Mouse (Mus musculus): Measurements from ENCODE around the gene Sept5. TPM values are rescaled to one million over a fixed set of nuclear protein-coding genes. Genes with fewer than 3 reads are reported as not detected.

The Sept5 gene
- polyA plus RNA-seq, 1 experiment from 2014 or later = 105 TPM

DNA sequence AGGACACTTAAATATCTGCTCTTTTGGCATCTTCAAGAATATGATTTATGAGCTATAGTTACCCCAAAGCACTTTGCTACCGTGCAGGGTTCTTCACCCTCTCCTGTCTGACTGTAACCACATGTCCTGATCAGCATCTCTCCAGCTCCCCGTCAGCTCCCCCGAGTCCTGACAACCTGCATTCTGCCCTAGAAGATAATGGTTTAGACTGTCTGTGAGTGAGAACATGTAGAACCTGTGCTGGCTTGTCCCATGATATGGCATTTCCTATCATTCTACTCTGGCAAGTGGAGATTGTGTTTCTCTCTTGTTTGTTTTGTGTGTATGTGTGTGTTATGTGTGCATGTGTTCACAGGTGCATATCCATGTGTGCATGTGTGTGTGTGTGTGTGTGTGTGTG is 31.7 kb downstream of the Sept5 start:
- no peak overlapping the region for H3K4me3 ChIP-seq
- H3K27me3 ChIP-seq = peaks cover 29% of the 10 kb centered on the region
- H3K9me3 ChIP-seq (replicated peaks) = no peaks in the 10 kb centered on the region
- no peaks in the 10 kb centered on the region for H3K4me1 ChIP-seq
- ATAC-seq (ENCODE audit: low FRiP score) = no peak
- H3K36me3 ChIP-seq = no peaks in the 10 kb centered on the region
- WGBS = 79% methylated on average over 3 of the region's 3 CpGs
- no peak overlapping the region for H3K4me2 ChIP-seq (replicated peaks)
- 0 out of 2 replicates have a peak overlapping the region, but pooled peaks have one; percentile 6 for H3K9ac ChIP-seq
- H3K27ac ChIP-seq = no peak overlapping the region

DNA sequence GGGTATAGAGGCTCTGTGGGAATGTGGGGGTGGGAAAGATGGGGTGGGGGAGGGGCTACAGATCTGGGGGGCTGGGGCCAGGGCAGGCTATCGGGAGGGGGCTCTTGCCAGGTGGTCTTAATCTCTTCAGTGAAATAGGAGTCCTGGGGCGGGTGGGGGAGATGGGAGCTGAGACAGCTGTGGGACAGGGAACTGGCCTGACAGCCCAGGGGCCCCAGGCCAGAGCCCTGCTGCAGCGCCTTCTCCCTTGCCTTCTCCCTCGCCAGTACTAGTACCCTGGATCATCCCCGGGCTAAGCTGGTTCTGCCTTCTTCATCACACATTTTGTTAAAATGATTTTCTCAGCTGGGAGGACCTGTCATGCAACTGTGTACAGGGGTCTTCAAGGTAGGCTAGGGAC is 33.5 kb downstream of the Sept5 start:
- Histone ChIP-seq H3K27me3 (peaks cover 45% of the 10 kb centered on the region), H3K9ac (no peak overlapping the region), H3K4me2 (replicated peaks) (no peak overlapping the region), H3K36me3 (no peaks in the 10 kb centered on the region), H3K4me1 (peaks cover 7% of the 10 kb centered on the region), H3K9me3 (replicated peaks) (no peaks in the 10 kb centered on the region), H3K27ac (no peak overlapping the region), H3K4me3 (no peak overlapping the region)
- 46% methylated on average over 4 of the region's 5 CpGs for WGBS
- ATAC-seq (ENCODE audit: low FRiP score) = no peak

DNA sequence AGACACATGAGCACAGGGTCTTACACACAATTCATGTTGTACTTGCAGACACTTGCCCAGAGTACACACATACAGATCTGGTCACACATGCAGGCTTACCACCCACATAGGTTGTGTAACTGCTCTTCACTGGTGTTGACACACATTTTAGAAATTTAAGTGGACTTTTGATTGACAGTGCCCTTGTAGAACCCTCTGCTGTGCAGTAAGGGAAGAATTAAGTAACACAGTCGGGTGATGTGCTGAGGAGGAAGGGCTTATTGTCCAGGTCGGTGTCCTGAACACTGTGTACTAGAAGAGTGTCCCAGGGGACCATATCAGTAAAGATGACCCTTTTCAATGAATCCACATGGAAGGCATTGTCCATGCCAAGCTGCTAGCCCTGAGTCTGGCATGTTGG is 35.8 kb downstream of the Sept5 start:
- ATAC-seq (ENCODE audit: low FRiP score) = no peak
- WGBS = 65% methylated on average over 2 of the region's 2 CpGs
- Histone ChIP-seq H3K27me3 (peaks cover 68% of the 10 kb centered on the region), H3K9ac (no peak overlapping the region), H3K4me2 (replicated peaks) (no peak overlapping the region), H3K36me3 (no peaks in the 10 kb centered on the region), H3K27ac (no peak overlapping the region), H3K4me3 (no peak overlapping the region), H3K4me1 (peaks cover 20% of the 10 kb centered on the region), H3K9me3 (replicated peaks) (no peaks in the 10 kb centered on the region)

DNA sequence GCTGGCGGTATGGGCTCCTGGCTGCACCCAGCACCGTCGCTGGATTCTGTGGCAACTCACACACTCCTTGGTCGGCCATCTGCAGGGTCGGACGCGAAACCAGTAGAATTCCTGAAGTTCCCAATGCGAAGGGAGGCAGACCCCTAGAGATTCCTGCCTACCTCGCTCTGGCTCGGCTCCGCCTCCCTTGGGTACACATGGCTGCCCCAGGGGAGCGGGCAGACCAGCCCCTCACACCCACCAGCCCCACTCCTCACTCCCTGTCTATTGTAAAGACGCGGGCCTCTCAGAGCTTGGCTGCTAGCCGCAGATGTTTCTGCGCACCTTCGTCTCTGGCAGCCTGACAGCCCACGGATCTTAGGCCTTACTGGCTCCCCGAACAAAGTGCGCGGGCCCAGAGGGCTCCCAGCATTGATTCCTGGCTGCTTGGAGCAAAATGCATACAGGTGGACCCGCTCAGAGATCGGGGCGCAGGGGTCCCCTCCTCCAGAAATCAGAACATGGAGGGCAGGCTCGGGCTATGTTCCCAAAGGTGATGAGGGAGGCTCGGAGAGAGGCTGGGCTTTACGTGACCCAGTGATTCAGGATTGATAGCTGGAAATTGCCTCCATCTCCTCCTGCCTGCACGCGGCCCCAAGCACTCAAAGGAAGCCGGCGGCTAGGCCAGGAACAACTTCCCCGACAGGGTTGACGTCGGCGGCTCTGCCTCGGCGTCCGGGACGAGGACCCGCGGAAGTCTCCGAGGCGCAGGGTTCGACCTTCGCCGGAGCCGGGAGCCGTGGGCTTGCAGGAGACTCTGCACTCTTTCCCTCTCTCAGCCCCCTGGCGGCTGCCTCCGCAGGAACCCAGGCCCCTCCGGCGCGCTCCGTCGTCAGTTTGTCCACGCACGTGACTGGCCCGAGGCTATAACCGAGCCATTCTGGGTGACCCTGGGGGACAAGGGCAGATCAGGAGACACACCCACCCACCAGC is 38.4 kb downstream of the Sept5 start:
- Histone ChIP-seq H3K27ac (no peak overlapping the region), H3K36me3 (no peaks in the 10 kb centered on the region), H3K4me2 (replicated peaks) (peak overlapping the region; percentile 39), H3K4me3 (peak overlapping the region; percentile 16), H3K9ac (peak overlapping the region; percentile 18; the same call in 1 of the 2 replicates), H3K27me3 (peaks cover 86% of the 10 kb centered on the region), H3K9me3 (replicated peaks) (no peaks in the 10 kb centered on the region), H3K4me1 (peaks cover 36% of the 10 kb centered on the region)
- ATAC-seq (ENCODE audit: low FRiP score) = no peak
- 2% methylated on average over 59 of the region's 59 CpGs for WGBS

DNA sequence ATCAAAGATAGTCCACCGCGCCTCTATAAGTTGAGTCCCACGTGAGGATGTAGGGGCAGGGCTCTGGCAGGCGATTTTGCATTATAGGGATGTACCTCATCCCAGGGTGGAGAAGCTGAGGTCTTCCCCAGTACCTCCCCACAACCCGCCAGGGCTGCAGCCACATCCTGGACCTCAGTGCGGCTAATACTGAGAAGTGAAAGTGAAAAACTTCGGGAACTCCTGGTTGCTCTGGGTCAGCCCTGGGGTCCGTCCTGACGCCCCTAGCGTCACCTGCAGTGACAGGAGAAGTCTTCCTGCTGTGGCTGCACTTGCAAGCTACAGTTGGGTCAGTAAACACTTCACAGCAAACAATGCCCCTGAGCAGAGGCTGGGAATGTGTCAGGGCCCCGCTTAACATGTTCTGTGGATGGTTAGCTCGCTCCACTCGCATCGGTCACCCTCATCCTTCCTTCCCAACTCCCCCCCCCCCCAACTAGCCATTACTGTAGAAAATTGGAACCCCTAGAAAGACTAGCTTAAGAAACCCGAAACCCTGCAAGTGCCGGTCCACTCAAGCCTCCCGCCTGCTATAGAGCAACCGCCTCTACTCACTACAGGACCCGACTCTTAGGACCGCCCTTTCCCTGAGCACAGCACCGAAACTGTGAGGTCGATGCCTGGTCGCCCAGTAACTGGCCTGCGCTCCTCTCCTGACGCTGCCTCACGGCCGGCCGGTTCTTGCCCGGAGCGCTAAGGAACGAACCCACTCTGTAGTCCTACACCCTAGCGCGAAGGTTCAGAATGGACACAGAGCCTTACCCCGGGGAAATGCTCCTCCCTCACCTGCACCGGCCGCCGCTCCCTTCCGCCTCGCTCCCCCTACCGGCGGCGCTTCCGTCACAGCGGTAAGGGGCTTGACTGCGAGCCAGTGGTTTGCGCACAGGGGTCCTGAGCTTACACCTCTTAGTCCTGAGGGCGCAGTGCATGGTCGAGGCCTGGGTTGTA is 39.7 kb downstream of the Sept5 start, which contains the start of gene Tbx1:
Gene Tbx1 (minus strand): TSS at position 868 of the 987 bp plus-strand sequence.
- Histone ChIP-seq H3K9me3 (replicated peaks) (no peaks in the 10 kb centered on the region), H3K4me1 (peaks cover 43% of the 10 kb centered on the region), H3K27ac (no peak within 1 kb of the TSS), H3K9ac (peak within 1 kb of the TSS; percentile 18; the same call in 1 of the 2 replicates), H3K36me3 (no peaks in the 10 kb centered on the region), H3K4me3 (peak within 1 kb of the TSS; percentile 26), H3K27me3 (peaks cover 94% of the 10 kb centered on the region), H3K4me2 (replicated peaks) (peak within 1 kb of the TSS; percentile 45)
- WGBS = 1% methylated on average over 48 of the region's 48 CpGs
- ATAC-seq (ENCODE audit: low FRiP score) = no peak

DNA sequence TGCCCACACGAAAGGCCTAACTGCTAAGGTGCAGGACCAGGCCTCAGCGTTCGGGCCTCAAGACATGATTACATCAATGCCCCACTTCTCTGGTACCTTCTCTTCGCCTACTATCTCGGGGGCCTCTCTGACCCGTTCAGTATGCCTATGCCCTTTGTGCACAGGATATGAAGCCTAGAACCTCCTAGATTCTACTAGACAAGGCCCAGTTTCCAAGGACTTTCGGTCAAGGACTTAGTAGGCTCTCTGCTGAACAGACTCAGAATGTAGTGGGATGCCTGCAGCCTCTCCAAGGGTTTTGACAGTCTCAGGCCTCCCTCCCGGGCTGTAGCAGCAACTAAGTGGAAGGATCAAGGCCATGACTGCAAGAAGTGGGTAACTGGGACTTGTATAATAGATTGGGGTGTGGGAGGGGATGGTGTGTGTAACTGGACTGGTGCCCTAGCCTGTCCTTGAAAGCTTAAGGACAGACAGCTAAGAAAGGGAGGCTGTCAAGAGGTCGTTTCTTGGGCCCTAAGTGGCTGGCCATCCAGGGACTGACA is 40.6 kb downstream of the Sept5 start:
- no peak overlapping the region for H3K9ac ChIP-seq
- H3K27ac ChIP-seq = no peak overlapping the region
- peaks cover 43% of the 10 kb centered on the region for H3K4me1 ChIP-seq
- 10% methylated on average over 9 of the region's 9 CpGs for WGBS
- H3K4me3 ChIP-seq = peak overlapping the region; percentile 23; the same call in 1 of the 2 replicates
- no peaks in the 10 kb centered on the region for H3K36me3 ChIP-seq
- H3K27me3 ChIP-seq = peaks cover 97% of the 10 kb centered on the region
- H3K4me2 ChIP-seq (replicated peaks) = no peak overlapping the region
- no peak for ATAC-seq (ENCODE audit: low FRiP score)
- no peaks in the 10 kb centered on the region for H3K9me3 ChIP-seq (replicated peaks)

DNA sequence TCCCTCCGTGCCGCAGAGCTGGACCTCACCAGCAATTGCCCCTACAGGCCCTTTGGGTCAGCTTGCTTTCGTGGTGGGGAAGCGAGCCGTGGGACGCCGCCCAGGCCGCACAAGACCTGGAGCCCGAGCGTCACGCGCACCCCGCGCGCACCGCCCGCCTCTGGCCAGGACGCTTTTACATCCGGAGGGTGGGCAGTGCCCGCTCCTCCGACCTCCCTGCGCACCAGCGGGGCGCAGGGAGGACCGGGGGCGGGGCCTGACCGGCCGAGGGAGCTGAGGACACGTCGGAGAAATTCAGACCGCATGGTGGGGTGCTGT is 41.1 kb downstream of the Sept5 start:
- Histone ChIP-seq H3K4me3 (peak overlapping the region; percentile 23), H3K27me3 (peaks cover 97% of the 10 kb centered on the region), H3K27ac (peak overlapping the region; percentile 23; the same call in 1 of the 2 replicates), H3K9ac (no peak overlapping the region; the same call in 1 of the 2 replicates), H3K4me2 (replicated peaks) (peak overlapping the region; percentile 62), H3K9me3 (replicated peaks) (no peaks in the 10 kb centered on the region), H3K36me3 (no peaks in the 10 kb centered on the region), H3K4me1 (peaks cover 43% of the 10 kb centered on the region)
- no peak for ATAC-seq (ENCODE audit: low FRiP score)
- WGBS = 2% methylated on average over 30 of the region's 31 CpGs

DNA sequence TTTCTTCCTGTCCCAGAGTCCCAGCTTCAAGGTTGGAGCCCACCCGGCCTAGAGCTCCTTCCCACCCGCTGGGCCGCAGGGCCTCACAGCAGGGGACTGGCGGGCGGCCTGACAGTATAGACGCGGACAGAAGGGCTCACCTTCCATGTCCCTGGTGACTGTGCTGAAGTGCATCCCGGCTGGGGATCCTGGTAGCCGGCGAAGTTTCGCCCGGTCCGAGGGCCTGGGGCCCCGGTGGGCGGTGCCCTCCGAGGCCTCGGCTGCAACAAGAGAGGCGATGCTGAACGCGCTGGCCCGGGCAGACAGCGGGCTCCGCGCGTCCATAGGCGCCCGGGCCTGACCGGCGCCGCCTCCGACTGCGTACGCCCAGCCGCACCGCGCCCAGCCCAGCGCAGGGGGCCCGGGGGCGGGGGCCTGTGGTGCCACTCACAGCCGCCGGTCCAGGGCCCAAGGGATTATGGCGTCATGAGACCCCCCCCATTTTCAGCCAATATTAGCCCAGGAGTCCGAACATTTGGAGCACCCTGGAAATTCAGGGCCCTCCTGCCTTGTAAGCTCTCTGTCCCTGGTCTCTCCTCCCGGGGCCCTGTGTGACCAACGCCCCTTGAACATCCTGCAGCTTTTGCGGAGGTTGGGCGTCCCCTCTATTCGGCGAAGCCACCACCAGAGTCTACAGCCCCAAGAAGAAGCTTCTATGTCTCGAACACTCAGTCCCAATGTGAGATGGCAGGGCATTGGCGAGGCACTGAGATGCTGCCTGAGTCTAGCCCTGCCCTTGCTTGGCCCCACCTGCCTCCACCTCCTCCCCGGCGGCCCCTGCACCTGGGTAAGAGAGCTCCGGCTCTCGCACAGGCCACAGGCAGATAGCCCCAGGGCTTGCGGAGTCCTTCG is 41.7 kb downstream of the Sept5 start:
- Histone ChIP-seq H3K36me3 (no peaks in the 10 kb centered on the region), H3K9me3 (replicated peaks) (no peaks in the 10 kb centered on the region), H3K4me1 (peaks cover 43% of the 10 kb centered on the region), H3K27me3 (peaks cover 97% of the 10 kb centered on the region), H3K27ac (peak overlapping the region; percentile 23; the same call in 1 of the 2 replicates), H3K9ac (peak overlapping the region; percentile 33), H3K4me2 (replicated peaks) (peak overlapping the region; percentile 62), H3K4me3 (peak overlapping the region; percentile 23)
- peak; percentile 36 for ATAC-seq (ENCODE audit: low FRiP score)
- WGBS = under 1% methylated on average over 48 of the region's 57 CpGs

DNA sequence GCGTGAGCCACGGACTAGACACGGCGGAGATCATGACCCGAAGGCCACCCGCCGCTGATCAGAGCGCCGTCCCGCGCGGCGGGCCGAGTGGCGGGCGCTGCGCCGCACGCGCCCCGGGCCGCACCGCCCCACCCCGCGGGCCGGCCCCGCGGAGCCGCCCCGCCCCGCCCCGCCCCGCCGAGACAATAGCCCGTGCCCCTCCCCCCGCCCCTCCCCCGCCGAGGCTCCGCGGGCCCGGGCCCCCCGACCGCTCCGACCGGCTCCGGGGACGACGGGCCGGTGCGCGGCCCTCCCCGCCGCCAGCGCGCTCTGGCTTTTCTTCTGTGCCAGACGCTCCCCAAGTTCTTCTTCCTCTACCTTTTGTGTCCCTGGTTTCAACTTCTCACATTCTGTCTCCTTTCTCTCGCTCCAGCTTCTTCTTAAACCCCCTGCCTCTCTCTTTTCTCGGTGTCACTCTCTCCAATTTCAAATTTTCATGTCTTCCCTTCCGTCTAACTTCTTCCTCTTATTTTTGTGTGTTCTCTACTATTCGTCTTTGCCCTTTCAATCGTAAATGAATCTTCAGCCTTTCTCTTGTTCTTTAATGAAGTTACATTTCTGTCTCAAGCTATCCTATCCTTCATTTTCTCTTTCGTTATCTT is 42.7 kb downstream of the Sept5 start:
- 1% methylated on average over 32 of the region's 62 CpGs for WGBS
- H3K4me2 ChIP-seq (replicated peaks) = peak overlapping the region; percentile 62
- H3K36me3 ChIP-seq = no peaks in the 10 kb centered on the region
- no peaks in the 10 kb centered on the region for H3K9me3 ChIP-seq (replicated peaks)
- peak overlapping the region; percentile 64 for H3K9ac ChIP-seq
- no peak for ATAC-seq (ENCODE audit: low FRiP score)
- peaks cover 99% of the 10 kb centered on the region for H3K27me3 ChIP-seq
- H3K4me3 ChIP-seq = peak overlapping the region; percentile 42
- H3K4me1 ChIP-seq = peaks cover 49% of the 10 kb centered on the region
- H3K27ac ChIP-seq = peak overlapping the region; percentile 72; the same call in 1 of the 2 replicates

DNA sequence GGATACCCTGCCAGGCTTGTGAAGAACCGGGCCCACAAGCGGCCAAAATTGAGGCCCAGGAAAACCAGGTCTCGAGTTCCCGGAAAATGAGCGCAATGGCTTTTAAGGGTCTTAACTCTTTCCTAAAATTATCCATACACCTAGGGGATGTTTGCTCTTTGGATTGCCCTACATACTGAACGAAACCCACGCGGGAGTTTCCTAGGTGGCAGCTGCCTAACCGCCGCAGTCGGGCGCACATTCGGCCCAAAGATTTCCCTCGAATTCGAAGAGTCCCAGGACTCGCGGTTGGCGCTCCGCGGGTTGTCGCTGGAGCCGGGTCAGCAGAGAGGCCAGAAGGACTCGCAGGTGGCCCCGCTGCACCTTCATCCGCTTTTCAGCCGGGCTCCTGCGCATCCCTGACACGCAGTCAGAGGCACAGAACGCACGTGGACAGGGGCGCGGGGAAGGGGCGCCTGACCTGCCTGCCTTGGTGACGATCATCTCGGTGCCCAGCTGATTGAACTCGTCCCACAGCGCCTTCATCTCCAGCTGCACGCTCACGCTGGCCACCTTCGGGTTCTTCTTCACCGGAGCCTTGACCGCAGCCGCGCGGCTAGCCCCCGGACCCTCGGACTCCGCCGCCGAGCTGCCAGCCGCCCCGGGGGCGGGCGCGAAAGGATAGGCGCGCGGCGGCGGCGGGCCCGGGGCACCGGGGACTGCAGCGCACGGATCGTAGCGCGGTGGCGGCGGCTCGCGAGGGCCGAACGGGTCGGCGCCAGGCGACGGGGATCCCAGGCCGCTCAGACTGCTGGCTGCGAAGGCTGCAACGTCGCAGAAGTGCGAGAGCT is 43.5 kb downstream of the Sept5 start:
- Histone ChIP-seq H3K9me3 (replicated peaks) (no peaks in the 10 kb centered on the region), H3K4me3 (peak overlapping the region; percentile 42), H3K9ac (peak overlapping the region; percentile 64), H3K4me2 (replicated peaks) (peak overlapping the region; percentile 62), H3K36me3 (no peaks in the 10 kb centered on the region), H3K27ac (peak overlapping the region; percentile 72; the same call in 1 of the 2 replicates), H3K27me3 (peaks cover 99% of the 10 kb centered on the region), H3K4me1 (peaks cover 50% of the 10 kb centered on the region)
- under 1% methylated on average over 82 of the region's 83 CpGs for WGBS
- no peak for ATAC-seq (ENCODE audit: low FRiP score)
